Mouse (Mus musculus): ENCODE measurements around the gene Tdpoz3. TPM values are rescaled to one million over a fixed set of nuclear protein-coding genes. Genes with fewer than 3 reads are reported as not detected.

Gene Tdpoz3
- not detected for polyA plus RNA-seq (2014; fragmentation: Illumina TruSeq; extraction: RNeasy Lipid Tissue Mini Kit (QIAGEN cat#74804); ENCODE audit: low read depth, low replicate concordance)

GRCm38 (mm10) chr3:93825720-93826119, at the start of gene Tdpoz3:
Gene Tdpoz3 (plus strand): TSS chr3:93826020.

GRCm38 (mm10) chr3:93796098-93796497, 29.7 kb upstream of the Tdpoz3 start, which contains the start of gene Tdpoz4:
Gene Tdpoz4 (plus strand): TSS chr3:93796398.

Other genes starting within 250 kb of the Tdpoz3 start
- not detected for gene Tdpoz2, start 173.3 kb upstream of the Tdpoz3 start, polyA plus RNA-seq (2014; fragmentation: Illumina TruSeq; extraction: RNeasy Lipid Tissue Mini Kit (QIAGEN cat#74804); ENCODE audit: low read depth, low replicate concordance)
- not detected for gene Tdpoz1, start 149.7 kb upstream of the Tdpoz3 start, polyA plus RNA-seq (2014; fragmentation: Illumina TruSeq; extraction: RNeasy Lipid Tissue Mini Kit (QIAGEN cat#74804); ENCODE audit: low read depth, low replicate concordance)
- gene Gm37596, start 132.9 kb upstream of the Tdpoz3 start, polyA plus RNA-seq (2014; fragmentation: Illumina TruSeq; extraction: RNeasy Lipid Tissue Mini Kit (QIAGEN cat#74804); ENCODE audit: low read depth, low replicate concordance) = not detected
- not detected for gene Gm5773, start 53.0 kb upstream of the Tdpoz3 start, polyA plus RNA-seq (2014; fragmentation: Illumina TruSeq; extraction: RNeasy Lipid Tissue Mini Kit (QIAGEN cat#74804); ENCODE audit: low read depth, low replicate concordance)
- not detected for gene Tdpoz4, start 29.6 kb upstream of the Tdpoz3 start, polyA plus RNA-seq (2014; fragmentation: Illumina TruSeq; extraction: RNeasy Lipid Tissue Mini Kit (QIAGEN cat#74804); ENCODE audit: low read depth, low replicate concordance)
- not detected for gene Gm9117, start 117.5 kb downstream of the Tdpoz3 start, polyA plus RNA-seq (2014; fragmentation: Illumina TruSeq; extraction: RNeasy Lipid Tissue Mini Kit (QIAGEN cat#74804); ENCODE audit: low read depth, low replicate concordance)
- not detected for gene Tdpoz5, start 135.3 kb downstream of the Tdpoz3 start, polyA plus RNA-seq (2014; fragmentation: Illumina TruSeq; extraction: RNeasy Lipid Tissue Mini Kit (QIAGEN cat#74804); ENCODE audit: low read depth, low replicate concordance)
- not detected for gene Gm9125, start 228.9 kb downstream of the Tdpoz3 start, polyA plus RNA-seq (2014; fragmentation: Illumina TruSeq; extraction: RNeasy Lipid Tissue Mini Kit (QIAGEN cat#74804); ENCODE audit: low read depth, low replicate concordance)
- not detected for gene Gm10697, start 246.6 kb downstream of the Tdpoz3 start, polyA plus RNA-seq (2014; fragmentation: Illumina TruSeq; extraction: RNeasy Lipid Tissue Mini Kit (QIAGEN cat#74804); ENCODE audit: low read depth, low replicate concordance)

Data from adrenal gland, adult 10 weeks (tissue).